Mouse (Mus musculus) stomach, postnatal 0 days (tissue): ENCODE results near the gene Ankle1. TPM values are rescaled to one million over a fixed set of nuclear protein-coding genes. Genes with fewer than 3 reads are reported as not detected.

Source experiments
- ATAC-seq: fragments of 200-750 bp; cut with Nextera tagmentation; 2 replicates; pipeline ENCODE4 v1.8.0; 2017; ENCODE audit not compliant: low FRiP score, low TSS enrichment
- DNase-seq: peaks from one replicate; pipeline ENCODE4 v3.0.0-alpha.2; 2016; ENCODE audit warnings: low spot score
- H3K27ac ChIP-seq: fragments of 300-500 bp; sonication (generic); replicated peaks from 2 replicates; pipeline ENCODE4 v1.5.1; 2014; ENCODE audit warnings: mild to moderate bottlenecking, control low read depth
- H3K27me3 ChIP-seq: fragments of 300-500 bp; sonication (generic); 2 replicates; pipeline ENCODE4 v1.6.1; 2014; ENCODE audit warnings: low read length; ENCODE audit not compliant: control insufficient read depth, insufficient read depth
- H3K36me3 ChIP-seq: fragments of 300-500 bp; sonication (generic); 2 replicates; pipeline ENCODE4 v1.6.1; 2014; ENCODE audit warnings: low read length, mixed read lengths; ENCODE audit not compliant: control insufficient read depth, insufficient read depth
- H3K4me1 ChIP-seq: fragments of 300-500 bp; sonication (generic); replicated peaks from 2 replicates; pipeline ENCODE4 v1.6.1; 2014; ENCODE audit warnings: antibody characterized with exemption; ENCODE audit not compliant: control insufficient read depth, insufficient read depth
- H3K4me2 ChIP-seq: fragments of 300-500 bp; sonication (generic); replicated peaks from 2 replicates; pipeline ENCODE4 v1.6.1; 2014; ENCODE audit warnings: low read depth, mild to moderate bottlenecking, control low read depth, moderate library complexity
- H3K4me3 ChIP-seq: fragments of 300-500 bp; sonication (generic); 2 replicates; pipeline ENCODE4 v1.5.1; 2014; ENCODE audit warnings: low read depth, low read length, control low read depth
- H3K9ac ChIP-seq: fragments of 300-500 bp; sonication (generic); 2 replicates; pipeline ENCODE4 v1.6.1; 2014; ENCODE audit warnings: mild to moderate bottlenecking, low read length, control low read depth, mixed read lengths
- H3K9me3 ChIP-seq: fragments of 300-500 bp; sonication (generic); 2 replicates; pipeline ENCODE4 v1.6.1; 2016; ENCODE audit warnings: low read length; ENCODE audit not compliant: control insufficient read depth
- CTCF ChIP-seq: IDR thresholded peaks from 2 replicates; pipeline ENCODE4 v1.5.1; 2016; ENCODE audit warnings: antibody characterized with exemption, low read depth, mild to moderate bottlenecking, moderate library complexity
- EP300 ChIP-seq: optimal IDR thresholded peaks from 2 replicates; pipeline ENCODE3; 2016; ENCODE audit warnings: antibody characterized with exemption
- WGBS: fragments of 180-500 bp; shearing (Covaris S2); extraction: QIAGEN DNeasy Blood & Tissue Kit; methylation state at CpG from one replicate; pipeline ENCODE4 v1.1.7; 2014; 5-methylcytosine and 5-hydroxymethylcytosine counted together
- polyA plus RNA-seq: library from polyadenylated mRNA; unstranded; fragments of >200 nt; fragmentation: Nextera tagmentation; extraction: Ambion mirVana; gene quantifications from 2 replicates; pipeline ENCODE4 v1.2.1, GENCODE M21; 2015

Gene Ankle1
- polyA plus RNA-seq, 1 experiment from 2014 or later = 6.4 TPM

- DNase-seq (no peak), ATAC-seq (no peak)
- Histone ChIP-seq H3K4me2 (peak overlapping the region; percentile 17; the same call in 1 of the 2 replicates), H3K9me3 (no peaks in the 10 kb centered on the region), H3K27ac (no peak overlapping the region), H3K4me3 (no peak overlapping the region), H3K36me3 (peaks cover 6% of the 10 kb centered on the region; the same call in 1 of the 2 replicates), H3K9ac (no peak overlapping the region), H3K27me3 (no peaks in the 10 kb centered on the region), H3K4me1 (peaks cover 5% of the 10 kb centered on the region; the same call in 1 of the 2 replicates)
- WGBS = 84% methylated on average over 10 of the region's 10 CpGs
- TF ChIP-seq CTCF = no peak
Measured at GRCm38 (mm10) chr8:71395071-71395470, 10.7 kb upstream of the Ankle1 start.

GRCm38 (mm10) chr8:71395629-71396028, 10.2 kb upstream of the Ankle1 start, which contains the start of gene Ushbp1:
Ushbp1 (minus strand) TSS chr8:71395802.
- TF ChIP-seq CTCF = no peak
- TF ChIP-seq EP300 = no peak
- H3K9ac ChIP-seq = no peak within 1 kb of the TSS; the same call in 1 of the 2 replicates

DNA sequence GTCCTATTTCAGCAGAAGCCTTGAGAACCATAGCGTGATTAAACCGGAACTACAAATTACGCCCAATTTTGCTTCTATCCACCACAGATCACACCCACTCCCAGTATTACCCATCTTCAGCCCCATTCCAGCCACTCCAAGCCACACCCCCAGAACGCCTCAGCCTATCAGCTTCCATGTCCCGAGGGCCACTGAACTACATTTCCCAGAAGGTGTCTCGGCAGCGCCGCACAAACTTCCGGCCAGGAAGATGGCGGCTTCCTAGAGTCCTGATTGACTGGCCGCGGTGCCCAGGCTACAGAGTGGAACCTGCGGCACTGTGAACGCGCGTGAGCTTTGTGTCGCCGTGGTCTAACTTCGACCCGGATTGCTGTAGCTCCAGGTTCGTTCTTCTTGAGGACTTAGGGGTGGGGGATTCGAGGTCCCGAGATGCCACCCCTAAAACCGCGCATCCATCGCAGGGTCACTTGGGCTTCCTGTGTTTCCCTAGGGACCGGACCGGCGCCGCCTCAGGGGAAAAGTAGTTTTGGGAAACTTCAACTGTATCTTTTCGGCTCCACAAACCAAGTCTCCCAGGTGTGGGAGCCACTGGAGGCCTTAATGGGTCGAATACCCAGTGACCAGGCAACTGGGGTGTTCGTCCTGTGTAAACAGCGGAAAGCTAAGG, 9.0 kb upstream of the Ankle1 start, which contains the start of gene Babam1:
Gene Babam1, plus strand, starts transcription at position 223 of the 667 bp plus-strand sequence.
- Histone ChIP-seq H3K27me3 (no peaks in the 10 kb centered on the region), H3K4me3 (peak within 1 kb of the TSS; percentile 67), H3K36me3 (peaks cover 6% of the 10 kb centered on the region; the same call in 1 of the 2 replicates), H3K4me1 (peaks cover 5% of the 10 kb centered on the region; the same call in 1 of the 2 replicates), H3K9me3 (no peaks in the 10 kb centered on the region), H3K9ac (peak within 1 kb of the TSS; percentile 70), H3K4me2 (peak within 1 kb of the TSS; percentile 80), H3K27ac (peak within 1 kb of the TSS; percentile 45)
- ATAC-seq (peak; percentile 97), DNase-seq (peak; percentile 90)
- TF ChIP-seq CTCF (0 out of 2 replicates have a peak, but pooled peaks have one; percentile 1), EP300 (no peak)
- WGBS = under 1% methylated on average over 34 of the region's 34 CpGs

More at GRCm38 (mm10) chr8:71395629-71396028, 10.2 kb upstream of the Ankle1 start, which contains the start of gene Ushbp1:
- Histone ChIP-seq H3K27me3 (no peaks in the 10 kb centered on the region), H3K36me3 (peaks cover 6% of the 10 kb centered on the region; the same call in 1 of the 2 replicates), H3K4me3 (peak within 1 kb of the TSS; percentile 67), H3K27ac (peak within 1 kb of the TSS; percentile 45), H3K4me1 (peaks cover 5% of the 10 kb centered on the region; the same call in 1 of the 2 replicates), H3K4me2 (peak within 1 kb of the TSS; percentile 42; the same call in 1 of the 2 replicates), H3K9me3 (no peaks in the 10 kb centered on the region)
- WGBS = 80% methylated on average over 9 of the region's 9 CpGs
- DNase-seq (no peak), ATAC-seq (no peak)

- Histone ChIP-seq H3K4me3 (peak overlapping the region; percentile 67), H3K4me2 (peak overlapping the region; percentile 80), H3K27me3 (no peaks in the 10 kb centered on the region), H3K27ac (no peak overlapping the region), H3K9ac (no peak overlapping the region), H3K36me3 (peaks cover 6% of the 10 kb centered on the region; the same call in 1 of the 2 replicates), H3K4me1 (peaks cover 5% of the 10 kb centered on the region; the same call in 1 of the 2 replicates), H3K9me3 (no peaks in the 10 kb centered on the region)
- TF ChIP-seq CTCF (no peak), EP300 (no peak)
- 83% methylated on average over 12 of the region's 12 CpGs for WGBS
- no peak for ATAC-seq
- no peak for DNase-seq
Measured at GRCm38 (mm10) chr8:71397701-71398100, 8.1 kb upstream of the Ankle1 start.

- peaks cover 6% of the 10 kb centered on the region; the same call in 1 of the 2 replicates for H3K36me3 ChIP-seq
- peaks cover 8% of the 10 kb centered on the region for H3K4me1 ChIP-seq
- peak; percentile 6 for DNase-seq
- no peak overlapping the region for H3K9ac ChIP-seq
- no peaks in the 10 kb centered on the region for H3K27me3 ChIP-seq
- no peak overlapping the region for H3K4me2 ChIP-seq
- no peak overlapping the region for H3K27ac ChIP-seq
- 92% methylated on average over 2 of the region's 2 CpGs for WGBS
- no peaks in the 10 kb centered on the region for H3K9me3 ChIP-seq
- TF ChIP-seq EP300 (no peak), CTCF (no peak)
- ATAC-seq = no peak
- H3K4me3 ChIP-seq = no peak overlapping the region
Measured at GRCm38 (mm10) chr8:71400826-71401225, 5.0 kb upstream of the Ankle1 start.

DNA sequence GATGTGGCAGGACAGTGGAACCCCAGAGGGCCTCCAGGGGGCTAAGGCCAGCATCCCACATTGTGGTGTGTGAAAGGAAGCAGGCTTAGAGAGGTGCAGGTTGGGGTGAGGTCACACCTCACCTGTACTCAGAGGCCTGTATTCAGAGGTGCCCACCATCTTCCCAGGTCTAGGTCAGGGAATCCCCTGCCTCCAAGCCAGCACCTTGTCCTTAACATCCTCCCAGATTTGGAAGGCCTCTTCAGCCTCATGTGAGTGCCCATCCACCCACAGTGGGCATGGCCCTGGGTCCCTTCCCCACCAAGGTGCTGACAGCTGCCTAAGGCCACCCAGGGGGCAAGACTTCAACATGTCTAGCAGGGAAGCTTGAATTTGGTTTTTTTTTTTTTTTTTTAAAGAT, 4.4 kb upstream of the Ankle1 start:
- no peak overlapping the region for H3K4me3 ChIP-seq
- no peaks in the 10 kb centered on the region for H3K27me3 ChIP-seq

More for the DNA sequence above, 4.4 kb upstream of the Ankle1 start:
- Histone ChIP-seq H3K36me3 (peaks cover 6% of the 10 kb centered on the region; the same call in 1 of the 2 replicates), H3K4me1 (peaks cover 12% of the 10 kb centered on the region), H3K4me2 (no peak overlapping the region), H3K27ac (no peak overlapping the region), H3K9ac (no peak overlapping the region), H3K9me3 (no peaks in the 10 kb centered on the region)
- no peak for ATAC-seq
- DNase-seq = peak; percentile 10
- TF ChIP-seq EP300 = no peak
